Mouse (Mus musculus): ENCODE data around the gene Minpp1. TPM values are rescaled to one million over a fixed set of nuclear protein-coding genes. Genes with fewer than 3 reads are reported as not detected.
A peak's percentile ranks its signal among the peaks of the same experiment; 100 is the strongest.

The Minpp1 gene
- total RNA-seq, 1 experiment from 2014 or later = 57.6 TPM

DNA sequence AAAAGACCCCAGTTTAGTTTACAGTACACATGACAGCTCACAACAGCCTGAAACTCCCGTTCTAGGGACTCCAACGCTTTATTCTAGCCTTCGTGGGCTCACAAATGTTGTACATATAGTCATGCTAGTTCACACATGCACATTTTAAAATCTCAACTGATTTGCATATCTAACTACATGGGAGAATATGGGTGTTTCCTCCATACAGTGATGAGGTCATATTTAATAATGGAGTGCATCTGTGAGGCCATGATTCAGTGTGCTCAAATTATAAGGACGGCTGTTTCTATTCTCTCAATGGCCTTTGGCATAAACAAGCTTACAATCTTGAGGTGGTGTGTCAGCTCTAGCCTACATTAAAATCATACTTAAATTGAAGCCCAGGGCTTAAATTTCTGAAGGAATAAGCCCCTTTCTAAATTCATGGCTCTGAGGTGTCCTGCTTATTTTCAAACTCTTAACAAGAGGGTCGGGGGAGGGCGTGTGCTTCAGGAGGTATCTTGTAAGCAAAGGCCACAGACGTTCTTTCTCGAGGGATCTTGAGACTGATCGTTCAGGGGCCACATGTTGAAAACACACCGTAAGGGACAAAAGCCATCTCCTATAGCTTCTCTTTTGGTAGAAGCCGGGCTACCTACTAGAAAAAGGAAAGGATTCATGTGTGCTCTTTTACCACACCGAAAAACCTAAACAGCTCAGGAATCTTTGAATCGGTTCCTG is 468 bp upstream of the Minpp1 start:
- ATAC-seq (replicated peaks in 1 of 2; ENCODE audit: insufficient read depth in 1 of 2, low FRiP score in 2 of 2, low TSS enrichment in 1 of 2, low read depth in 1 of 2, poor library complexity in 2 of 2, severe bottlenecking in 2 of 2) = 0 out of 4 replicates have a peak, but pooled peaks of 1 of the 2 experiments have one; percentile 6

DNA sequence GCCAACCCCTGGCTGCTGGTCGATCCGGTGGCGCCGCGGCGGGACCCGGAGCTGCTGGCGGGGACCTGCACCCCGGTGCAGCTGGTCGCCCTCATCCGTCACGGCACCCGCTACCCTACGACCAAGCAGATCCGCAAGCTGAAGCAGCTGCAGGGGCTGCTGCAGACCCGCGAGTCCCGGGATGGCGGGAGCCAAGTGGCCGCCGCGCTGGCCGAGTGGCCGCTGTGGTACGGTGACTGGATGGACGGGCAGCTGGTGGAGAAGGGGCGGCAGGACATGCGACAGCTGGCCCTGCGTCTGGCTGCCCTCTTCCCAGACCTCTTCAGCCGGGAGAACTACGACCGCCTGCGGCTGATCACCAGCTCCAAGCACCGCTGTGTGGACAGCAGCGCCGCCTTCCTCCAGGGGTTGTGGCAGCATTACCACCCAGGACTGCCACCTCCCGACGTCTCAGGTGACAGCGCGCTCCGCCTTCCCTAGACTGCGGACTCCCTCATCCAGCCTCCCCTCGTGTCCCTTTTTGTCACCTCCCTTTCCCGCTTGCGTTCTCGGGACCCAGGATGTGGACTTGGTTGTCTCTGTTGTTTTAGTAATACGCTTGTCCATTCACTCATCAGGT is 646 bp downstream of the Minpp1 start:
- peak; percentile 73 to 87 for ATAC-seq (replicated peaks in 1 of 2; ENCODE audit: insufficient read depth in 1 of 2, low FRiP score in 2 of 2, low TSS enrichment in 1 of 2, low read depth in 1 of 2, poor library complexity in 2 of 2, severe bottlenecking in 2 of 2)

GRCm38 (mm10) chr19:32487595-32488255 is 2.2 kb downstream of the Minpp1 start:
- no peak for ATAC-seq (replicated peaks in 1 of 2; ENCODE audit: insufficient read depth in 1 of 2, low FRiP score in 2 of 2, low TSS enrichment in 1 of 2, low read depth in 1 of 2, poor library complexity in 2 of 2, severe bottlenecking in 2 of 2)

DNA sequence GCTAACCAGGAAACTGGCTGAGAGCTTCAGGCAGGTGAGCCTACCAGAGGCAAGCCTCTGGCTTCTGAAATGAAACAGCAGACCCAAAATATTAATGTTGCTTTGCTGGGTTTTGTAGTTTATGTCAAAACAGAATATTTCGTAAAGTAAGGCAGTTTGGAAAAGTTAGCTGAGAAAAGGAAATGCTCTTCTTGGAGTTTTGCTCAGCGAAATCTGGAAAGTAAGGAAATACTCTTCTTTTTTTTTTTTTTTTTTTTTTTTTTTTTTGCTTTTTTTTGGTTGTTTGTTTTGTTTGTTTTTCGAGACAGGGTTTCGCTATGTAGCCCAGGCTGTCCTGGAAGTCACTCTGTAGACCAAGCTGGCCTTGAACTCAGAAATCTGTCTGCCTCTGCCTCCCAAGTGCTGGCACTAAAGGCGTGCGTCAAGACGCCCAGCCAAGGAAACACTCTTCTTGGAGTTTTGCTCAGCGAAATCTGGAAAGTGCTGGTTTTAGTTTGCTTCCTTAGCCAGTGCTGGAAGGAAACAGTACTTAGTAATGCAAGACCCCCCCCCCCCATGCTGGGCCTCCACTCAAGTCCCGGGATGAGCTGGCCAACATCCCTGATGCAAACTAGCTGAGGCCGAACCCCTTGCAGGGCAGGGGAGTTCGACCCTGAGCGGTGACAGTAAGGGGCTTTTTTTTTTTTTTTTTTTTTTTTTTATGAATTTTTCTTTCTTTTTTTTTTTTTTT is 3.8 kb downstream of the Minpp1 start:
- no peak for ATAC-seq (replicated peaks in 1 of 2; ENCODE audit: insufficient read depth in 1 of 2, low FRiP score in 2 of 2, low TSS enrichment in 1 of 2, low read depth in 1 of 2, poor library complexity in 2 of 2, severe bottlenecking in 2 of 2)

GRCm38 (mm10) chr19:32490976-32491375 is 5.4 kb downstream of the Minpp1 start:
- ATAC-seq (replicated peaks in 1 of 2; ENCODE audit: insufficient read depth in 1 of 2, low FRiP score in 2 of 2, low TSS enrichment in 1 of 2, low read depth in 1 of 2, poor library complexity in 2 of 2, severe bottlenecking in 2 of 2) = peak in 1 of 2 experiments; percentile 22; a peak in 1 of 4 replicates

- ATAC-seq (replicated peaks in 1 of 2; ENCODE audit: insufficient read depth in 1 of 2, low FRiP score in 2 of 2, low TSS enrichment in 1 of 2, low read depth in 1 of 2, poor library complexity in 2 of 2, severe bottlenecking in 2 of 2) = no peak
Observed at GRCm38 (mm10) chr19:32492339-32492738, 6.8 kb downstream of the Minpp1 start.

- no peak for ATAC-seq (replicated peaks in 1 of 2; ENCODE audit: insufficient read depth in 1 of 2, low FRiP score in 2 of 2, low TSS enrichment in 1 of 2, low read depth in 1 of 2, poor library complexity in 2 of 2, severe bottlenecking in 2 of 2)
Observed at GRCm38 (mm10) chr19:32492981-32493380, 7.4 kb downstream of the Minpp1 start.

- no peak for ATAC-seq (replicated peaks in 1 of 2; ENCODE audit: insufficient read depth in 1 of 2, low FRiP score in 2 of 2, low TSS enrichment in 1 of 2, low read depth in 1 of 2, poor library complexity in 2 of 2, severe bottlenecking in 2 of 2)
Observed at GRCm38 (mm10) chr19:32493471-32493870, 7.9 kb downstream of the Minpp1 start.

GRCm38 (mm10) chr19:32494611-32495010 is 9.0 kb downstream of the Minpp1 start:
- no peak for ATAC-seq (replicated peaks in 1 of 2; ENCODE audit: insufficient read depth in 1 of 2, low FRiP score in 2 of 2, low TSS enrichment in 1 of 2, low read depth in 1 of 2, poor library complexity in 2 of 2, severe bottlenecking in 2 of 2)

- no peak for ATAC-seq (replicated peaks in 1 of 2; ENCODE audit: insufficient read depth in 1 of 2, low FRiP score in 2 of 2, low TSS enrichment in 1 of 2, low read depth in 1 of 2, poor library complexity in 2 of 2, severe bottlenecking in 2 of 2)
Observed at GRCm38 (mm10) chr19:32495034-32495433, 9.5 kb downstream of the Minpp1 start.

GRCm38 (mm10) chr19:32497411-32497810 is 11.8 kb downstream of the Minpp1 start:
- no peak for ATAC-seq (replicated peaks in 1 of 2; ENCODE audit: insufficient read depth in 1 of 2, low FRiP score in 2 of 2, low TSS enrichment in 1 of 2, low read depth in 1 of 2, poor library complexity in 2 of 2, severe bottlenecking in 2 of 2)

- ATAC-seq (replicated peaks in 1 of 2; ENCODE audit: insufficient read depth in 1 of 2, low FRiP score in 2 of 2, low TSS enrichment in 1 of 2, low read depth in 1 of 2, poor library complexity in 2 of 2, severe bottlenecking in 2 of 2) = no peak
Observed at GRCm38 (mm10) chr19:32498002-32498401, 12.4 kb downstream of the Minpp1 start.

DNA sequence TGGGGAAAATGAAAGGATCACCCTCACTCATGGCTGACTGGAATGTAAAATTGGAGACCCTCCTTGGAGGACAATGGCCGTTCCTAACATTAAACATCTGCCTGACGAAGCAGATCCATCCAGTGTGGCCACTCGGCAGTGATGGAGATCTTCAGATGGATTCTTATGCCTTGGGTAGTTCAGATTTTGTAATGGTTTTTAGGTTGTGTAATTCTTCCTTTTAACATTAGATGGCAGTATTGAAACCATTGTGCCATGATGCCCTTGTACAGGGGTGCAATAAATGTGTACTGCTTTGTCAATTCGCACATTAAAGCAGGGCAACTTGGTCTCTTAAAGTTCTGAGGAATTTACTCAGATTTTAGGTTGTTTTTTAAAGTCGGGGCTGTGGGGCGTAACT is 15.8 kb downstream of the Minpp1 start:
- ATAC-seq (replicated peaks in 1 of 2; ENCODE audit: insufficient read depth in 1 of 2, low FRiP score in 2 of 2, low TSS enrichment in 1 of 2, low read depth in 1 of 2, poor library complexity in 2 of 2, severe bottlenecking in 2 of 2) = peak; percentile 53 to 73; a peak in 3 of 4 replicates

DNA sequence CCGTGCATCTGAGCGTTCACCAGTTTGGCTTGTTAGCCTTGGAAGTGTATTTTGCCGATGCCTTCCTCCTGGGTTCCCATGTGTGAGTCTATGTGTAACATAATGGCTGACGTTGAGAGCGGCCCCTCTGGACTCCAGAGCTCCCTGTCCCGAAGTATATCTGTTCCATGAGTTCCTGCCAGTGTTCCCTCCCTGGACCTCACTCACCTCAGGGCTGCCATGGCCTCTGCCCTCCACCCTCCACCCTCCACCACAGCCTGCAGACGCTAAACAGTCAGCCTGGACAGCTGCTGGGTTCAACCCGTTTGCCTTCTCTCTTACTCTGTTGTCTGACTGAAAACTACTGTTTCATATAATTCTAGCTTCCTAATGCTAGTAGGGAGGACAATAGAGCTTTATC is 20.5 kb downstream of the Minpp1 start:
- no peak for ATAC-seq (replicated peaks in 1 of 2; ENCODE audit: insufficient read depth in 1 of 2, low FRiP score in 2 of 2, low TSS enrichment in 1 of 2, low read depth in 1 of 2, poor library complexity in 2 of 2, severe bottlenecking in 2 of 2)

DNA sequence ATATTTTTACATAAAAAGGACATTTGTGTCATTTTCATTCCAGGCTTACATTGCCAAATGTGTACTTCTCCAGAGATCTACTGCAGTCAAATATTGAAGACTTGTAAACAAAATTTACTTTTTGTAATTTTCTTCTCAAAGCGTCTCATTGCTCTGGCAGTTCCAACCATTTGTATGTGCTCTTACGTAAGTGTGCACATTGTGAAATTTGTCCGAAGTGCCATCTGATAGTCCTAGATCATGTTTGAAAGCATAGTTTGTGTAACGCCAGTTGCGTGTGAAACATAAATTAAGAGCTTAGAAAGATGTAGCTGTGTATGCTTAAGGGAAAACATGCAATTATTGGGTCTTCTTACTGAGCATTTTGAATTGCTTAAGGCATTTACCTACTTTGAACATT is 20.9 kb downstream of the Minpp1 start:
- ATAC-seq (replicated peaks in 1 of 2; ENCODE audit: insufficient read depth in 1 of 2, low FRiP score in 2 of 2, low TSS enrichment in 1 of 2, low read depth in 1 of 2, poor library complexity in 2 of 2, severe bottlenecking in 2 of 2) = no peak

DNA sequence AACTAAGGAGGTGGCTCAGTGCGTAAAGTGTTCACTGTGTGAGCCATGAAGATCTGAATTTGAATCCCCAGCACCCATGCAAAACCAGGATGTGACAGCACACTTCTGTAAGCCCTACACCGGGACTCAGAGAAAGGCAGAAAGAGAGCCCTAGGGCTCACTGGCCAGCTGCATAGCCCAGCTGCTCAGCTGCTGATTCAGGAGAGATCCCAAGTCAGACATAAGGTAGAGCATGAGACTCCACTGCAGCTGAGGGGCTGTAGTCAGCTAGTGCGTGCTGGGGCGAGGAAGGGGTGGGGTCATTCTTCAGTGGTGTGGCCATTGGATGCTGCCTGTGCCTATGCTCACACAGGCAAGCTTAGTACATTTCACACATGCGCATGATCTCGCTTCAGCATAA is 21.5 kb downstream of the Minpp1 start:
- no peak for ATAC-seq (replicated peaks in 1 of 2; ENCODE audit: insufficient read depth in 1 of 2, low FRiP score in 2 of 2, low TSS enrichment in 1 of 2, low read depth in 1 of 2, poor library complexity in 2 of 2, severe bottlenecking in 2 of 2)

- ATAC-seq (replicated peaks in 1 of 2; ENCODE audit: insufficient read depth in 1 of 2, low FRiP score in 2 of 2, low TSS enrichment in 1 of 2, low read depth in 1 of 2, poor library complexity in 2 of 2, severe bottlenecking in 2 of 2) = no peak
Observed at GRCm38 (mm10) chr19:32507526-32507925, 22.0 kb downstream of the Minpp1 start.

DNA sequence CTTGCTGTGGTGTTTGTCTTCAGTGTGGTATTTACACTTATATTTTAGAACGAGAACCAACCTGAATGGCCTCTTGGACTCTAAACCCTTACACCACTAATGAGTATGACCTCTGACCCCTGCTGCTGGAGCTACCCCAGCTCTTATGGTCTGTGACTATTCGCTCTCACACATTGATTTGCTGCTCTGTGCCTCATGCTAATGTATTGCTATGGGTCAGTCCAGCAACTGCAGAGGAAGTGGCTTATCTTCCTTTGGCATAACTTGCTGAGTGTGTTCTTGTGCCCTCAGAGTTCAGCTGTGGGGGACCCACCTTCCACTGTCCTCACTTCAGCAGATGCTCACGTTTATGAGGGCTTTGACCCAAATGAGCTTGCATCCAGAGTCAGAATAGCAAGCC is 24.7 kb downstream of the Minpp1 start:
- no peak for ATAC-seq (replicated peaks in 1 of 2; ENCODE audit: insufficient read depth in 1 of 2, low FRiP score in 2 of 2, low TSS enrichment in 1 of 2, low read depth in 1 of 2, poor library complexity in 2 of 2, severe bottlenecking in 2 of 2)
